Mouse (Mus musculus) bone marrow macrophage, adult 2 months (primary cell): Measurements from ENCODE around the gene Hoxd11. TPM values are rescaled to one million over a fixed set of nuclear protein-coding genes. Genes with fewer than 3 reads are reported as not detected.

ENCODE experiments used
- H3K27ac ChIP-seq: 2 replicates; pipeline ENCODE4 v1.5.1; 2012; ENCODE audit warnings: low read depth, low read length; ENCODE audit not compliant: insufficient read depth
- H3K4me1 ChIP-seq: 2 replicates; pipeline ENCODE4 v1.6.1; 2012; ENCODE audit warnings: low read length; ENCODE audit not compliant: control insufficient read depth, insufficient read depth
- H3K4me3 ChIP-seq: 2 replicates; pipeline ENCODE4 v1.5.1; 2012; ENCODE audit warnings: mild to moderate bottlenecking, low read length, moderate library complexity; ENCODE audit not compliant: insufficient read depth
- CTCF ChIP-seq: IDR thresholded peaks from 2 replicates; pipeline ENCODE4 v1.5.1; 2012; ENCODE audit warnings: low read depth, mild to moderate bottlenecking, low read length, moderate library complexity
- POLR2A ChIP-seq: IDR thresholded peaks from 2 replicates; pipeline ENCODE4 v1.6.1; 2012; ENCODE audit warnings: mild to moderate bottlenecking, low read depth, low read length, borderline replicate concordance
- polyA plus RNA-seq: library from polyadenylated mRNA; stranded (reverse); fragments of >200 nt; gene quantifications from 2 replicates; pipeline ENCODE4 v1.2.4, GENCODE M21; 2012; ENCODE audit not compliant: missing spikeins, insufficient read depth, insufficient read length

The Hoxd11 gene
- polyA plus RNA-seq, 1 experiment = not detected

GRCm38 (mm10) chr2:74694066-74694465 lies 14.7 kb downstream of the Hoxd11 start:
- H3K4me3 ChIP-seq = no peak overlapping the region
- peak; percentile 71 for TF ChIP-seq CTCF
- TF ChIP-seq POLR2A = no peak

GRCm38 (mm10) chr2:74695383-74695782 lies 16.0 kb downstream of the Hoxd11 start:
- TF ChIP-seq POLR2A (no peak), CTCF (no peak)
- no peak overlapping the region for H3K4me3 ChIP-seq
- H3K27ac ChIP-seq = no peak overlapping the region
- no peaks in the 10 kb centered on the region for H3K4me1 ChIP-seq

More at GRCm38 (mm10) chr2:74694066-74694465, 14.7 kb downstream of the Hoxd11 start:
- H3K27ac ChIP-seq = no peak overlapping the region
- H3K4me1 ChIP-seq = no peaks in the 10 kb centered on the region

DNA sequence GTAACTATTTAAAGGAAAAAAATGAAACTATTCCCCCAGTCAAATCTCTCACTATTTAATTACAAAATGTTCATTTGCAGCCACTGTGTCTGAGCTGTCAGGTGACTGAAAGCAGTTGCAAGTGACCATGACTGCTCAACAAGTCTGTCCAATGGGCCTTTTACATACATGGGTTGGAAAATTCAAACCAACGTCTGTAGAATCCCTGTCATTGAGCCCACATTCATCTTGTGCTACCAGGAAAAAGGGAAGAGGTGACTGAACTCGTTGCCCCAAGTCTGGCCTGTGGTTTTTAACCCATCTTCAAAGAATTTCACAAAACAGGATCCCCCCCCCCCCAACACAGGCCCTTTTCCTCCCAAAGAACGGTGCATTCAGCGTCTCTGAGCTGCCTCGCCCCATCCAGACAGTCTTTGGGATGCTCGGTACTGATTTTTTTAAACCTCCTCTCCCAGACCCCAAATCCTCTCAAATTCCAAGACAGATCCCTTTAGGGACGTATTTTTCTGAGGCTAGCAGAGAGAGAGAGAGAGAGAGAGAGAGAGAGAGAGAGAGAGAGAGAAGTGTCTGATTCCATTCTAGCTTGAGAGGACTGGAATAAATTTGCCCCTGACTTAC lies 16.6 kb downstream of the Hoxd11 start:
- no peak for TF ChIP-seq CTCF
- no peak for TF ChIP-seq POLR2A
- no peaks in the 10 kb centered on the region for H3K4me1 ChIP-seq
- H3K27ac ChIP-seq = no peak overlapping the region
- H3K4me3 ChIP-seq = no peak overlapping the region

- Histone ChIP-seq H3K4me3 (no peak overlapping the region), H3K4me1 (no peaks in the 10 kb centered on the region), H3K27ac (no peak overlapping the region)
- no peak for TF ChIP-seq CTCF
- TF ChIP-seq POLR2A = no peak
These were observed 17.3 kb downstream of the Hoxd11 start for GRCm38 (mm10) chr2:74696442-74697335.

DNA sequence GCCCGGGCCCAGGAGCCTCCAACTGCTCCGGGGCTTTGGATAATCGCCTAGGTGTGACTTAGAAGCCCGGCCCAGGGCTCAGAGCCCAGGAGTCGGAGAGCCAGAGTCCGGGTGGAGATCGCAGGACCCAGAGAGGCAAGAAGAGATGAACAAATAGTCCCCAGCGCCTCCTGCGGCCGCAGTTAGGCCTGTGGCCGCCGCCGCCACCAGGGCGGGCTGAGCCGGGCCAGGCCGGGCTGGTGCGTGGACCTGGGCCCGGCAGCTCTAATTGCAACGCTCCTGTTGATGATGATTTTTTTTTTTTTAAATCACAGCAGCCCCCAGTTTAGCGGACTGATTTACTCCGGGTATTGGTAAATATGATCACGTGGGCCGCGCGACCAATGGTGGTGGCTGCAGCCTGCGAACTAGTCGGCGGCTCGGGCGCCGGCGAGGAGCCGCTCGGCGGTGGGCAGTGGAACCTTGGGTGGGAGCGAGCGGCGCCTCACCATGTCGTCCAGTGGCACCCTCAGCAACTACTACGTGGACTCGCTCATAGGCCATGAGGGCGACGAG lies 18.3 kb downstream of the Hoxd11 start, which contains the start of gene Hoxd9:
Gene Hoxd9, plus strand, starts transcription at position 161 of the 555 bp plus-strand sequence.
- TF ChIP-seq CTCF = no peak
- no peak for TF ChIP-seq POLR2A
- no peaks in the 10 kb centered on the region for H3K4me1 ChIP-seq
- H3K27ac ChIP-seq = no peak within 1 kb of the TSS
- H3K4me3 ChIP-seq = peak within 1 kb of the TSS; percentile 25

DNA sequence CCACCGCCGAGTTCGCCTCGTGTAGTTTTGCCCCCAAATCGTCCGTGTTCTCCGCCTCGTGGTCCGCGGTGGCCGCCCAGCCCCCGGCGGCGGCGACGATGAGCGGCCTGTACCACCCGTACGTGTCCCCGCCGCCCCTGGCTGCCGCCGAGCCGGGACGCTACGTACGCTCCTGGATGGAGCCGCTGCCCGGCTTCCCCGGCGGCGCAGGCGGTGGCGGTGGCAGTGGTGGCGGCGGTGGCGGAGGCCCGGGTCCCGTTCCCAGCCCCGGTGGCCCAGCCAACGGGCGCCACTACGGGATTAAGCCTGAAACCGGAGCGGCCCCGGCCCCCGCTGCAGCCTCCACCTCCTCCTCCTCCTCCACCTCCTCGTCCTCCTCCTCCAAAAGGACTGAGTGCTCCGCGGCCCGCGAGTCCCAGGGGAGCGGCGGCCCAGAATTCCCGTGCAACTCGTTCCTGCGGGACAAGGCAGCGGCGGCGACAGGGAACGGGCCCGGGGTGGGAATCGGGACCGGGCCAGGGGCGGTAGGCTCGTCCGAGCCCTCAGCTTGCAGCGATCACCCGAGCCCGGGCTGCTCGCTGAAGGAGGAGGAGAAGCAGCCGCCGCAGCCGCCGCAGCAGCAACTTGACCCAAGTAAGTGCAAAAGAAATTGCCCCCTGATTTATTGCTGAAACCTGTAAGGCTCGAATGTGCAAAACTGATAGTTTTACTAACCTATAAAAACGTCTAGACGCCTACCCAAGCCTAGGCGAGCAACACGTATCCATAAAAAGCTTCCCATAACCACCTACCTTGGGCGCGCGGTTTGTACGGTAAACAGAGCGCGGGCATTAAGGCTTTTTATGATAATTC lies 19.1 kb downstream of the Hoxd11 start:
- TF ChIP-seq CTCF (no peak), POLR2A (no peak)
- Histone ChIP-seq H3K4me1 (no peaks in the 10 kb centered on the region), H3K27ac (no peak overlapping the region), H3K4me3 (peak overlapping the region; percentile 25)

GRCm38 (mm10) chr2:74699053-74699430 lies 19.7 kb downstream of the Hoxd11 start:
- TF ChIP-seq POLR2A (no peak), CTCF (no peak)
- no peak overlapping the region for H3K27ac ChIP-seq
- no peaks in the 10 kb centered on the region for H3K4me1 ChIP-seq
- H3K4me3 ChIP-seq = no peak overlapping the region

- no peaks in the 10 kb centered on the region for H3K4me1 ChIP-seq
- TF ChIP-seq CTCF (no peak), POLR2A (no peak)
- no peak overlapping the region for H3K4me3 ChIP-seq
- H3K27ac ChIP-seq = no peak overlapping the region
These were observed 20.5 kb downstream of the Hoxd11 start for GRCm38 (mm10) chr2:74699664-74700545.

DNA sequence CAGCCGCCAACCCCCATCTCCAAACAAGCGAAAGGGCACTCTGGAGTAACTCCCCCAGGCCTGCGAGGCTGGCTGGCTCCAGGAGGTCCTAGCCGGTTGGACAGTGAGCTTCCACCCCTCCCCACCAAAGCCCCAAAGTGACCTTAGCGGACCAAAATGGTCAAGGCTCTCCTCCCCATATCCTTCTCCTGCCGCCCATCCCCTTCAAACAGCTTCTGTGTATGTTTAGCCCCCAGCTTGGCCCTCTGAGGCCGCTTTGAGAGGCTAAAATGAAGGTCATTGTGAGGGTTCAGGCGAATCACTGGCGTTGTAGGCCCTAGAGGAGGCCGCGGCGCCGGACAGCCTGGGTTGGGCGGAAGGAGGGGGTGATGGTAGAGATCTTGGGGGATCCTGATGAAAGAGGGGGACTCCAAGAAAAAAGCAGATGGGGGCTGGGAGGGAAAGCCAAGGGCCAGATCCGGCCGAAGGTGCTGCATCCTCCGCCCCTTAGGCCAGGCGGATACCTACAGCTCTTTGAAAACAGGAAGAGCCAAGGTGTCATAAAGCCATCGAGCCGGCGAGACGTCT lies 21.3 kb downstream of the Hoxd11 start:
- no peak overlapping the region for H3K27ac ChIP-seq
- H3K4me1 ChIP-seq = no peaks in the 10 kb centered on the region
- H3K4me3 ChIP-seq = no peak overlapping the region
- TF ChIP-seq POLR2A = no peak
- no peak for TF ChIP-seq CTCF
